Mouse (Mus musculus): ENCODE data around the gene Gm40193.

GRCm38 (mm10) chr11:70511825-70512224, 20.9 kb downstream of the Gm40193 start:
- TF ChIP-seq CTCF (IDR thresholded peaks at IDR 0.05): no peak
- TF ChIP-seq EP300 (IDR thresholded peaks at IDR 0.05): no peak

All from lung, postnatal 0 days (tissue).